In the genomic region with DNA sequence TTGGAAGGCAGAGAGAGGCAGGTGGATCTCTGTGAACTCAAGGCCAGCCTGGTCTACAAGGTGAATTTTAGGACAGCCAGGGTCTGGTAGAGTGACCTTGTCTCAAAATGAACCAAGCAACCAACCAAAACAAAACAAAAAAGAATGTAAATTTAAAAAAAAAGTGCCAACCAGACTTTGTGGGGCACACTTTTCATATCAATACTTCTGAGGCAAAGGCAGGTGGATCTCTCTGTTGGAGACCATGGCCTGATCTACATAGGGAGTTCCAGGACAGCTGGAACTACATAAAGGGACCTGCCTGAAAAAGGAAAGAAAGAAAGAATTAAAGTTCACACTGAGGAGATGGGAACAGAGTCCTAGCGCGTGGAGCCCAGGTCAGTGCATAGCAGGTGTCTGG, we compare ENCODE assay signal across 28 mouse cellular contexts. TPM values are rescaled to one million over a fixed set of nuclear protein-coding genes. Genes with fewer than 3 reads are reported as not detected.
DNase-seq lines count a peak whose midpoint lies in the region; ATAC-seq and TF ChIP-seq lines count a peak whose summit lies in the region.
"Had no signal": no experiment of that assay in that cellular context is flagged by ENCODE, and none has a peak within 500 bp of the region (broad histone marks: within the 10 kb centered on the region; RNA-seq: fewer than 3 reads in every experiment).

No protein-coding gene starts in this region.

- no peak for ATAC-seq in liver, embryonic 12.5 days
- no peak for ATAC-seq in granulocyte monocyte progenitor cell, adult 5-6 weeks (replicated peaks; ENCODE audit: poor library complexity, severe bottlenecking)
- ATAC-seq: forebrain, embryonic 14.5 days; forebrain, embryonic 16.5 days had no signal

- no peak overlapping the region for H3K27ac ChIP-seq in ES-E14 (ENCODE audit: insufficient read depth, low read depth, low read length, poor library complexity, severe bottlenecking)
- H3K27ac ChIP-seq in liver, embryonic 12.5 days = no peak overlapping the region
- H3K27ac ChIP-seq: embryonic facial prominence, embryonic 13.5 days; embryonic facial prominence, embryonic 15.5 days; forebrain, embryonic 10.5 days; forebrain, embryonic 12.5 days had no signal

- no peak overlapping the region for H3K9ac ChIP-seq in ES-E14 (ENCODE audit: insufficient read depth, low read depth, low read length, poor library complexity, severe bottlenecking)
- H3K9ac ChIP-seq in liver, embryonic 12.5 days = no peak overlapping the region
- H3K9ac ChIP-seq: embryonic facial prominence, embryonic 13.5 days; embryonic facial prominence, embryonic 15.5 days; forebrain, embryonic 12.5 days had no signal

- no peaks in the 10 kb centered on the region for H3K9me3 ChIP-seq in ES-E14 (ENCODE audit: control insufficient read depth, insufficient read depth, low read depth, low read length)
- no peaks in the 10 kb centered on the region for H3K9me3 ChIP-seq in liver, embryonic 12.5 days (replicated peaks)
- H3K9me3 ChIP-seq: embryonic facial prominence, embryonic 13.5 days; embryonic facial prominence, embryonic 15.5 days; forebrain, embryonic 12.5 days had no signal

- peaks cover 44% of the 10 kb centered on the region for H3K27me3 ChIP-seq in liver, embryonic 12.5 days (replicated peaks)
- H3K27me3 ChIP-seq: embryonic facial prominence, embryonic 13.5 days; embryonic facial prominence, embryonic 15.5 days had no signal

- in situ Hi-C loops in ES-E14 (cut with MboI; ENCODE audit: low sequenced_read_pairs in 2 of 2, unreplicated experiment in 2 of 2) = no loop called here

- no peak overlapping the region for H3K4me3 ChIP-seq in ES-E14 (ENCODE audit: insufficient read depth in 1 of 2, low read depth in 1 of 2, low read length in 2 of 2, poor library complexity in 1 of 2, severe bottlenecking in 1 of 2)
- H3K4me3 ChIP-seq in liver, embryonic 12.5 days = no peak overlapping the region
- H3K4me3 ChIP-seq: embryonic facial prominence, embryonic 13.5 days; embryonic facial prominence, embryonic 15.5 days; erythroblast, embryonic 14.5 days; forebrain, embryonic 10.5 days; forebrain, embryonic 12.5 days had no signal

- no peaks in the 10 kb centered on the region for H3K36me3 ChIP-seq in ES-E14 (ENCODE audit: control insufficient read depth, insufficient read depth, low read length, poor library complexity, severe bottlenecking)
- no peaks in the 10 kb centered on the region for H3K36me3 ChIP-seq in liver, embryonic 12.5 days
- H3K36me3 ChIP-seq: embryonic facial prominence, embryonic 13.5 days; embryonic facial prominence, embryonic 15.5 days; forebrain, embryonic 10.5 days; forebrain, embryonic 12.5 days had no signal

- peak; percentile 71 for DNase-seq in heart, adult 11 months
- no peak for DNase-seq in heart, postnatal 14 days
- no peak for DNase-seq in ES-E14 (ENCODE audit: low read depth, low spot score)
- peak; percentile 52 for DNase-seq in ZHBTc4 (ENCODE audit: low read depth, low spot score)
- DNase-seq: adrenal gland, adult 2 months; adrenal gland, postnatal 10 days; adrenal gland, postnatal 25 days; cerebellum, adult 11 months; cerebellum, adult 18-20 months; cerebellum, adult 8-10 months; cerebellum, adult 9-11 months; cerebellum, postnatal 14 days; cerebellum, postnatal 36 days; embryo, embryonic 11 days had no signal

- WGBS in liver, embryonic 12.5 days (ENCODE audit: insufficient replicate concordance) = 74% methylated on average over 2 of the region's 2 CpGs

- peaks cover 0 to 19% of the 10 kb centered on the region in 2 experiments; a peak in 2 of 4 replicates for H3K4me1 ChIP-seq in ES-E14 (ENCODE audit: control insufficient read depth in 2 of 2, insufficient read depth in 2 of 2, low read length in 2 of 2, poor library complexity in 1 of 2)
- no peaks in the 10 kb centered on the region for H3K4me1 ChIP-seq in liver, embryonic 12.5 days
- H3K4me1 ChIP-seq: embryonic facial prominence, embryonic 15.5 days; forebrain, embryonic 10.5 days; forebrain, embryonic 12.5 days had no signal

- no peak overlapping the region for H3K4me2 ChIP-seq in liver, embryonic 12.5 days
- H3K4me2 ChIP-seq: embryonic facial prominence, embryonic 13.5 days; embryonic facial prominence, embryonic 15.5 days; forebrain, embryonic 12.5 days had no signal

- intact Hi-C loops in heart, postnatal 14 days (cut with DNase I) = no loop called here

TF ChIP-seq in ES-E14, 5 proteins besides CTCF, POLR2A, EP300 and RAD21:
- no peak for TF ChIP-seq HCFC1 (IDR thresholded peaks at IDR 0.05; ENCODE audit: borderline replicate concordance, insufficient read depth, low read length)
- peak; percentile 82 for TF ChIP-seq ZNF384 (IDR thresholded peaks at IDR 0.05; ENCODE audit: low read depth, low read length)

RNA-seq across cellular contexts. Expression of gene Gjc1, which starts 7.0 kb away (rescaled TPM):
- total RNA-seq in heart, postnatal 14 days (2021) = 10 to 100 TPM; 37.7 to 42.6 TPM
- 74.8 and 77.1 TPM in 2 replicates for total RNA-seq in ES-E14 (2012; rRNA removed)
- polyA plus RNA-seq in liver, embryonic 12.5 days (2016; fragmentation: Nextera tagmentation; extraction: Ambion mirVana) = 8.7 and 9.5 TPM in 2 replicates
- total RNA-seq in granulocyte monocyte progenitor cell, adult 5-6 weeks (2014; fragmentation: Nextera tagmentation) = not detected in 2 replicates
- total RNA-seq in granulocyte monocyte progenitor cell, adult 5-6 weeks (2017) = not detected in 2 replicates
- total RNA-seq: common myeloid progenitor, adult 5-6 weeks; MEL had no signal
- polyA plus RNA-seq: erythroblast, embryonic 14.5 days had no signal

RNA-seq across cellular contexts. Expression of gene Higd1b, which starts 9.2 kb away (rescaled TPM):
- 10 to 100 TPM; 20.4 to 25.4 TPM for total RNA-seq in heart, postnatal 14 days (2021)
- total RNA-seq in ES-E14 (2012; rRNA removed) = 1.0 TPM in 1 of 2 replicates, not detected in the other
- not detected in 2 replicates for polyA plus RNA-seq in liver, embryonic 12.5 days (2016; fragmentation: Nextera tagmentation; extraction: Ambion mirVana)
- not detected in 2 replicates for total RNA-seq in granulocyte monocyte progenitor cell, adult 5-6 weeks (2014; fragmentation: Nextera tagmentation)
- not detected in 2 replicates for total RNA-seq in granulocyte monocyte progenitor cell, adult 5-6 weeks (2017)
- total RNA-seq: common myeloid progenitor, adult 5-6 weeks; MEL had no signal
- polyA plus RNA-seq: C2C12; embryonic facial prominence, embryonic 11.5 days; embryonic facial prominence, embryonic 13.5 days; erythroblast, embryonic 14.5 days; forebrain, embryonic 10.5 days; forebrain, embryonic 12.5 days had no signal

RNA-seq across cellular contexts. Expression of gene Eftud2, which starts 54.3 kb away (rescaled TPM):
- total RNA-seq in heart, postnatal 14 days (2021) = 10 to 100 TPM; 39.2 to 40.5 TPM
- total RNA-seq in ES-E14 (2012; rRNA removed) = 161 and 198 TPM in 2 replicates
- polyA plus RNA-seq in liver, embryonic 12.5 days (2016; fragmentation: Nextera tagmentation; extraction: Ambion mirVana) = 192 and 196 TPM in 2 replicates
- total RNA-seq in granulocyte monocyte progenitor cell, adult 5-6 weeks (2014; fragmentation: Nextera tagmentation) = 158 and 236 TPM in 2 replicates
- total RNA-seq in granulocyte monocyte progenitor cell, adult 5-6 weeks (2017) = 175 and 193 TPM in 2 replicates

RNA-seq across cellular contexts. Expression of gene Ccdc103, which starts 54.5 kb away (rescaled TPM):
- under 1 TPM; 0.14 to 0.22 TPM for total RNA-seq in heart, postnatal 14 days (2021)
- 0.48 and 1.1 TPM in 2 replicates for total RNA-seq in ES-E14 (2012; rRNA removed)
- 0.85 and 0.97 TPM in 2 replicates for polyA plus RNA-seq in liver, embryonic 12.5 days (2016; fragmentation: Nextera tagmentation; extraction: Ambion mirVana)
- not detected in 2 replicates for total RNA-seq in granulocyte monocyte progenitor cell, adult 5-6 weeks (2014; fragmentation: Nextera tagmentation)
- total RNA-seq in granulocyte monocyte progenitor cell, adult 5-6 weeks (2017) = not detected in 2 replicates
- total RNA-seq: common myeloid progenitor, adult 5-6 weeks had no signal

RNA-seq across cellular contexts. Expression of gene Fam187a, which starts 58.5 kb away (rescaled TPM):
- total RNA-seq in heart, postnatal 14 days (2021) = not detected
- not detected in 2 replicates for total RNA-seq in ES-E14 (2012; rRNA removed)
- not detected in 2 replicates for polyA plus RNA-seq in liver, embryonic 12.5 days (2016; fragmentation: Nextera tagmentation; extraction: Ambion mirVana)
- total RNA-seq in granulocyte monocyte progenitor cell, adult 5-6 weeks (2014; fragmentation: Nextera tagmentation) = not detected in 2 replicates
- not detected in 2 replicates for total RNA-seq in granulocyte monocyte progenitor cell, adult 5-6 weeks (2017)
- total RNA-seq: adrenal gland, adult 2 months; adrenal gland, postnatal 10 days; adrenal gland, postnatal 25 days; adrenal gland, postnatal 4 days; common myeloid progenitor, adult 5-6 weeks had no signal
- polyA plus RNA-seq: adrenal gland, adult 2 months; embryonic facial prominence, embryonic 11.5 days; embryonic facial prominence, embryonic 13.5 days; embryonic facial prominence, embryonic 15.5 days; erythroblast, embryonic 14.5 days; forebrain, embryonic 12.5 days; forebrain, embryonic 14.5 days; forebrain, embryonic 16.5 days had no signal

Comparison
In these comparisons a context has a peak if more than half of its experiments do, and no peak if none do; other contexts are left out.
1. DNase-seq: peak in heart, adult 11 months (single experiment) and ZHBTc4 (single experiment); none in heart, postnatal 14 days (0 of 2) and ES-E14 (single experiment).
2. RNA of gene Gjc1, which starts 7.0 kb away (total RNA-seq): 74.8 to 77.1 TPM in ES-E14 and 37.7 to 42.6 TPM in heart, postnatal 14 days; not detected in granulocyte monocyte progenitor cell, adult 5-6 weeks; every median in the first group is over 10 times any median in the second.
3. RNA of gene Higd1b, which starts 9.2 kb away (total RNA-seq): 20.4 to 25.4 TPM in heart, postnatal 14 days; 1.0 TPM in ES-E14 and not detected in granulocyte monocyte progenitor cell, adult 5-6 weeks; every median in the first group is over 10 times any median in the second.